Mouse (Mus musculus): ENCODE data around the gene Itprip. TPM values are rescaled to one million over a fixed set of nuclear protein-coding genes. Genes with fewer than 3 reads are reported as not detected.
A peak's percentile ranks its signal among the peaks of the same experiment; 100 is the strongest.

The Itprip gene
- polyA plus RNA-seq, 1 experiment from 2014 or later, result 2.7 TPM

GRCm38 (mm10) chr19:47903679-47904078, 15.4 kb downstream of the Itprip start:
- no peaks in the 10 kb centered on the region for H3K27me3 ChIP-seq (replicated peaks; ENCODE audit: control insufficient read depth, insufficient read depth, low read length)
- ATAC-seq, result no peak
- no peak overlapping the region for H3K4me3 ChIP-seq (ENCODE audit: low read depth, low read length)
- no peak overlapping the region for H3K9ac ChIP-seq (ENCODE audit: low read depth, low read length)
- WGBS, result 69% methylated on average over 4 of the region's 4 CpGs
- no peak overlapping the region for H3K27ac ChIP-seq (ENCODE audit: low read depth, low read length)
- H3K4me2 ChIP-seq (replicated peaks; ENCODE audit: low read depth), result no peak overlapping the region
- no peak for TF ChIP-seq CTCF (IDR thresholded peaks at IDR 0.05; ENCODE audit: low read depth)
- no peaks in the 10 kb centered on the region for H3K9me3 ChIP-seq (ENCODE audit: control insufficient read depth)
- H3K4me1 ChIP-seq (replicated peaks; ENCODE audit: control insufficient read depth, insufficient read depth, low read length), result no peaks in the 10 kb centered on the region
- H3K36me3 ChIP-seq (ENCODE audit: control insufficient read depth, insufficient read depth), result no peaks in the 10 kb centered on the region

- Histone ChIP-seq H3K27me3 (replicated peaks; ENCODE audit: control insufficient read depth, insufficient read depth, low read length) (no peaks in the 10 kb centered on the region), H3K4me2 (replicated peaks; ENCODE audit: low read depth) (no peak overlapping the region), H3K9me3 (ENCODE audit: control insufficient read depth) (no peaks in the 10 kb centered on the region), H3K36me3 (ENCODE audit: control insufficient read depth, insufficient read depth) (peaks cover 7% of the 10 kb centered on the region; the same call in 1 of the 2 replicates), H3K4me1 (replicated peaks; ENCODE audit: control insufficient read depth, insufficient read depth, low read length) (no peaks in the 10 kb centered on the region), H3K27ac (ENCODE audit: low read depth, low read length) (no peak overlapping the region), H3K4me3 (ENCODE audit: low read depth, low read length) (no peak overlapping the region), H3K9ac (ENCODE audit: low read depth, low read length) (no peak overlapping the region)
- WGBS, result 67% methylated on average over 13 of the region's 13 CpGs
- no peak for ATAC-seq
- TF ChIP-seq CTCF (IDR thresholded peaks at IDR 0.05; ENCODE audit: low read depth), result no peak
Observed at GRCm38 (mm10) chr19:47902316-47903201, 16.5 kb downstream of the Itprip start.

- WGBS, result 83% methylated on average over 10 of the region's 10 CpGs
- Histone ChIP-seq H3K4me3 (ENCODE audit: low read depth, low read length) (no peak overlapping the region), H3K9me3 (ENCODE audit: control insufficient read depth) (no peaks in the 10 kb centered on the region), H3K36me3 (ENCODE audit: control insufficient read depth, insufficient read depth) (peaks cover 18% of the 10 kb centered on the region; the same call in 1 of the 2 replicates), H3K4me2 (replicated peaks; ENCODE audit: low read depth) (no peak overlapping the region), H3K27ac (ENCODE audit: low read depth, low read length) (no peak overlapping the region), H3K9ac (ENCODE audit: low read depth, low read length) (no peak overlapping the region), H3K27me3 (replicated peaks; ENCODE audit: control insufficient read depth, insufficient read depth, low read length) (no peaks in the 10 kb centered on the region), H3K4me1 (replicated peaks; ENCODE audit: control insufficient read depth, insufficient read depth, low read length) (no peaks in the 10 kb centered on the region)
- ATAC-seq, result no peak
- no peak for TF ChIP-seq CTCF (IDR thresholded peaks at IDR 0.05; ENCODE audit: low read depth)
Observed at GRCm38 (mm10) chr19:47900558-47900957, 18.5 kb downstream of the Itprip start.

- H3K9ac ChIP-seq (ENCODE audit: low read depth, low read length), result no peak overlapping the region
- WGBS, result 53% methylated on average over 6 of the region's 6 CpGs
- peak; percentile 54 for TF ChIP-seq CTCF (IDR thresholded peaks at IDR 0.05; ENCODE audit: low read depth)
- no peaks in the 10 kb centered on the region for H3K27me3 ChIP-seq (replicated peaks; ENCODE audit: control insufficient read depth, insufficient read depth, low read length)
- no peak overlapping the region for H3K4me2 ChIP-seq (replicated peaks; ENCODE audit: low read depth)
- ATAC-seq, result no peak
- H3K9me3 ChIP-seq (ENCODE audit: control insufficient read depth), result no peaks in the 10 kb centered on the region
- H3K27ac ChIP-seq (ENCODE audit: low read depth, low read length), result no peak overlapping the region
- peaks cover 19% of the 10 kb centered on the region; the same call in 1 of the 2 replicates for H3K36me3 ChIP-seq (ENCODE audit: control insufficient read depth, insufficient read depth)
- H3K4me1 ChIP-seq (replicated peaks; ENCODE audit: control insufficient read depth, insufficient read depth, low read length), result no peaks in the 10 kb centered on the region
- H3K4me3 ChIP-seq (ENCODE audit: low read depth, low read length), result no peak overlapping the region
Observed at GRCm38 (mm10) chr19:47900012-47900411, 19.1 kb downstream of the Itprip start.

- Histone ChIP-seq H3K9me3 (ENCODE audit: control insufficient read depth) (no peaks in the 10 kb centered on the region), H3K36me3 (ENCODE audit: control insufficient read depth, insufficient read depth) (peaks cover 19% of the 10 kb centered on the region; the same call in 1 of the 2 replicates), H3K4me1 (replicated peaks; ENCODE audit: control insufficient read depth, insufficient read depth, low read length) (no peaks in the 10 kb centered on the region), H3K27me3 (replicated peaks; ENCODE audit: control insufficient read depth, insufficient read depth, low read length) (no peaks in the 10 kb centered on the region), H3K4me2 (replicated peaks; ENCODE audit: low read depth) (no peak overlapping the region), H3K4me3 (ENCODE audit: low read depth, low read length) (no peak overlapping the region), H3K27ac (ENCODE audit: low read depth, low read length) (no peak overlapping the region), H3K9ac (ENCODE audit: low read depth, low read length) (no peak overlapping the region)
- WGBS, result 65% methylated on average over 8 of the region's 8 CpGs
- no peak for ATAC-seq
- TF ChIP-seq CTCF (IDR thresholded peaks at IDR 0.05; ENCODE audit: low read depth), result no peak
Observed at GRCm38 (mm10) chr19:47898472-47899079, 20.5 kb downstream of the Itprip start.

GRCm38 (mm10) chr19:47893092-47893491, 26.0 kb downstream of the Itprip start:
- H3K4me3 ChIP-seq (ENCODE audit: low read depth, low read length), result no peak overlapping the region
- no peak for ATAC-seq
- H3K27me3 ChIP-seq (replicated peaks; ENCODE audit: control insufficient read depth, insufficient read depth, low read length), result no peaks in the 10 kb centered on the region
- no peak overlapping the region for H3K9ac ChIP-seq (ENCODE audit: low read depth, low read length)
- 93% methylated on average over 6 of the region's 6 CpGs for WGBS
- H3K9me3 ChIP-seq (ENCODE audit: control insufficient read depth), result no peaks in the 10 kb centered on the region
- no peak overlapping the region for H3K27ac ChIP-seq (ENCODE audit: low read depth, low read length)
- TF ChIP-seq CTCF (IDR thresholded peaks at IDR 0.05; ENCODE audit: low read depth), result no peak
- H3K36me3 ChIP-seq (ENCODE audit: control insufficient read depth, insufficient read depth), result peaks cover 18% of the 10 kb centered on the region; the same call in 1 of the 2 replicates
- 0 out of 2 replicates have a peak, but pooled peaks cover 4% of the 10 kb centered on the region for H3K4me1 ChIP-seq (replicated peaks; ENCODE audit: control insufficient read depth, insufficient read depth, low read length)
- no peak overlapping the region for H3K4me2 ChIP-seq (replicated peaks; ENCODE audit: low read depth)
